Comparison of ENCODE assay signal across 25 mouse cellular contexts in the genomic region with DNA sequence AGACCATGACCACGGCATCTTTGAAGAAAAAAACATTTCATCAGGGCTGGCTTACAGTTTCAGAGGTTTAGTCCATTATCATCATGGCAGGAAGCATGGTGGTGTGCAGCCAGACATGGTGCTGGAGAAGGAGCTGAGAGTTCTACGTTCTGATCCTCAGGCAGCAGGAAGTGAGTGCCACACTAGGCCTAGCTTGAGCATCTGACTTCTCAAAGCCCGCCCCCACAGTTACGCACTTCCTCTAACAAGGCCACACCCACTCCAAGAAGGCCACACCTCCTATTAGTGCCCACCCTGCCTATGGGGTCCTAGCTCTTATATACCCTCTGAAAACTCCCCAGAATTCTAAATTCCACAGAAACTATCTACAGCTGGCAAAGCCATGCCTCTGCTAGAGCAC. TPM values are rescaled to one million over a fixed set of nuclear protein-coding genes. Genes with fewer than 3 reads are reported as not detected.
DNase-seq lines count a peak whose midpoint lies in the region; TF ChIP-seq lines count a peak whose summit lies in the region.
"Had no signal": no experiment of that assay in that cellular context is flagged by ENCODE, and none has a peak within 500 bp of the region (broad histone marks: within the 10 kb centered on the region; RNA-seq: fewer than 3 reads in every experiment).

No protein-coding gene starts in this region.

- no peak overlapping the region for H3K27ac ChIP-seq in heart, adult 2 months
- H3K27ac ChIP-seq: embryonic facial prominence, embryonic 13.5 days; embryonic facial prominence, embryonic 15.5 days; forebrain, embryonic 10.5 days; forebrain, embryonic 12.5 days had no signal

- 0 out of 2 replicates have a peak, but pooled peaks cover 2% of the 10 kb centered on the region for H3K4me1 ChIP-seq in E14TG2a.4 (replicated peaks; ENCODE audit: low read depth, low read length)
- no peaks in the 10 kb centered on the region for H3K4me1 ChIP-seq in heart, adult 2 months (ENCODE audit: control insufficient read depth, insufficient read depth, low read length)
- H3K4me1 ChIP-seq: embryonic facial prominence, embryonic 13.5 days; embryonic facial prominence, embryonic 15.5 days; forebrain, embryonic 10.5 days; forebrain, embryonic 12.5 days had no signal

- H3K9me3 ChIP-seq in E14TG2a.4 (ENCODE audit: low read length): 0 out of 2 replicates have a peak, but pooled peaks cover 3% of the 10 kb centered on the region
- H3K9me3 ChIP-seq: embryonic facial prominence, embryonic 13.5 days; forebrain, embryonic 10.5 days; forebrain, embryonic 12.5 days had no signal

- no peaks in the 10 kb centered on the region for H3K79me2 ChIP-seq in heart, adult 2 months (replicated peaks; ENCODE audit: control insufficient read depth, insufficient read depth, low read length)

- TF ChIP-seq POLR2A in heart, adult 2 months (IDR thresholded peaks at IDR 0.05; ENCODE audit: insufficient read depth, low read depth, low read length): no peak

- no peaks in the 10 kb centered on the region for H3K36me3 ChIP-seq in E14TG2a.4 (ENCODE audit: insufficient read depth, low read length)
- no peaks in the 10 kb centered on the region for H3K36me3 ChIP-seq in heart, adult 2 months (ENCODE audit: control insufficient read depth, insufficient read depth, low read length)
- H3K36me3 ChIP-seq: embryonic facial prominence, embryonic 13.5 days; embryonic facial prominence, embryonic 15.5 days; forebrain, embryonic 10.5 days; forebrain, embryonic 12.5 days had no signal

- WGBS in heart, adult 2 months: 87% methylated on average over 4 of the region's 4 CpGs

- intact Hi-C loops in left cerebral cortex, postnatal 10 days (cut with DNase I): no loop called here
- intact Hi-C loops in heart, adult 2 months (cut with DNase I): no loop called here

- TF ChIP-seq EP300 in heart, adult 2 months (IDR thresholded peaks at IDR 0.05; ENCODE audit: insufficient read depth, low read depth, low read length): no peak

- peak; percentile 60 for DNase-seq in ES-CJ7 (ENCODE audit: low read depth, low spot score)
- DNase-seq in R1 (ENCODE audit: low read depth, low spot score): peak; percentile 81
- DNase-seq in ZHBTc4 (ENCODE audit: low read depth, low spot score): peak; percentile 46
- no peak for DNase-seq in ovary, postnatal 36 days (ENCODE audit: low spot score)
- DNase-seq in left cerebral cortex, postnatal 10 days (ENCODE audit: extremely low spot score in 1 of 2, low spot score in 2 of 2): no peak
- DNase-seq in heart, adult 2 months: no peak
- DNase-seq: adrenal gland, adult 8-10 months; adrenal gland, postnatal 14 days; adrenal gland, postnatal 36 days; B cell, adult 2 months; cerebellum, adult 11-12 months; cerebellum, adult 2 months; cerebellum, adult 9-10 months; cerebellum, postnatal 10 days; cerebellum, postnatal 25 days; embryo, embryonic 11 days had no signal

- H3K9ac ChIP-seq in heart, adult 2 months (ENCODE audit: low read depth, low read length): no peak overlapping the region
- H3K9ac ChIP-seq: embryonic facial prominence, embryonic 13.5 days; embryonic facial prominence, embryonic 15.5 days; forebrain, embryonic 12.5 days had no signal

- no peak for TF ChIP-seq CTCF in E14TG2a.4 (conservative IDR thresholded peaks at IDR 0.05; ENCODE audit: low read length)
- TF ChIP-seq CTCF in heart, adult 2 months (IDR thresholded peaks at IDR 0.05): no peak

- H3K4me3 ChIP-seq in E14TG2a.4 (replicated peaks; ENCODE audit: low read length): peak overlapping the region; percentile 57
- no peak overlapping the region for H3K4me3 ChIP-seq in heart, adult 2 months
- H3K4me3 ChIP-seq: embryonic facial prominence, embryonic 13.5 days; embryonic facial prominence, embryonic 15.5 days; erythroblast, embryonic 14.5 days; forebrain, embryonic 10.5 days; forebrain, embryonic 12.5 days had no signal

- H3K27me3 ChIP-seq in E14TG2a.4 (ENCODE audit: insufficient read depth, low read length): no peaks in the 10 kb centered on the region
- H3K27me3 ChIP-seq in heart, adult 2 months (ENCODE audit: control insufficient read depth, insufficient read depth, low read length): no peaks in the 10 kb centered on the region
- H3K27me3 ChIP-seq: embryonic facial prominence, embryonic 13.5 days; embryonic facial prominence, embryonic 15.5 days; forebrain, embryonic 12.5 days had no signal

RNA-seq across cellular contexts. Expression of gene Nrg4, which starts 34.7 kb away (rescaled TPM):
- 1 to 10 TPM in 1 of 2 experiments, under 1 TPM in 1; 0.30 to 1.5 TPM for total RNA-seq in left cerebral cortex, postnatal 10 days (2021)
- total RNA-seq in heart, adult 2 months (2021): 1 to 10 TPM; 1.5 to 2.3 TPM
- 3.9 and 7.6 TPM in 2 replicates for polyA plus RNA-seq in heart, adult 2 months (2012; rRNA removed)

RNA-seq across cellular contexts. Expression of gene Tmem266, which starts 34.7 kb away (rescaled TPM):
- total RNA-seq in left cerebral cortex, postnatal 10 days (2021): 10 to 100 TPM; 13.4 to 13.6 TPM
- total RNA-seq in heart, adult 2 months (2021): 1 to 10 TPM; 1.5 to 2.0 TPM
- 2.5 and 3.3 TPM in 2 replicates for polyA plus RNA-seq in heart, adult 2 months (2012; rRNA removed)
- total RNA-seq: common myeloid progenitor, adult 5-6 weeks; MEL had no signal
- polyA plus RNA-seq: activated CD4-positive, CD25-positive, alpha-beta regulatory T cell, adult 4 months; erythroblast, embryonic 14.5 days had no signal

Comparison
In these comparisons a context has a peak if more than half of its experiments do, and no peak if none do; other contexts are left out.
1. DNase-seq: peak in ES-CJ7 (single experiment), R1 (single experiment) and ZHBTc4 (single experiment); none in ovary, postnatal 36 days (single experiment), left cerebral cortex, postnatal 10 days (0 of 2) and heart, adult 2 months (0 of 2).
2. RNA of gene Tmem266, which starts 34.7 kb away (total RNA-seq): 13.4 to 13.6 TPM in left cerebral cortex, postnatal 10 days; 1.5 to 2.0 TPM in heart, adult 2 months; every median in the first group is over 4 times any median in the second.